Mouse (Mus musculus): Measurements from ENCODE around the gene Psmd4. TPM values are rescaled to one million over a fixed set of nuclear protein-coding genes. Genes with fewer than 3 reads are reported as not detected.

The Psmd4 gene
- total RNA-seq, 4 experiments from 2014 or later: 153 to 167 (median 156) TPM

Small RNA genes lying within 50 kb of the gene (microRNA-seq; reads per million reads assigned to microRNA genes)
- 4.4 to 6.7 reads per million in 2 experiments for gene Mir7013

Other genes starting within 250 kb of the Psmd4 start
- gene Pogz, start 205.0 kb downstream of the Psmd4 start, total RNA-seq (2022): 10 to 100 TPM; 52.5 to 66.4 (median 60.5) TPM
- gene Psmb4, start 155.7 kb downstream of the Psmd4 start, total RNA-seq (2022): 100 to 1,000 TPM; 239 to 284 (median 263) TPM
- 10 to 100 TPM; 10.2 to 12.8 (median 11.4) TPM for gene Selenbp1, start 109.6 kb downstream of the Psmd4 start, total RNA-seq (2022)
- gene Rfx5, start 88.5 kb downstream of the Psmd4 start, total RNA-seq (2022): 10 to 100 TPM; 25.3 to 30.5 (median 27.1) TPM
- 10 to 100 TPM; 54.8 to 65.9 (median 59.6) TPM for gene Pi4kb, start 67.9 kb downstream of the Psmd4 start, total RNA-seq (2022)
- 10 to 100 TPM; 33.2 to 36.0 (median 35.2) TPM for gene Zfp687, start 27.2 kb downstream of the Psmd4 start, total RNA-seq (2022)
- gene Pip5k1a, start 64.3 kb upstream of the Psmd4 start, total RNA-seq (2022): 10 to 100 TPM; 49.9 to 53.7 (median 51.0) TPM
- gene Vps72, start 68.4 kb upstream of the Psmd4 start, total RNA-seq (2022): 10 to 100 TPM; 42.8 to 48.3 (median 43.1) TPM
- under 1 TPM in 2 of 4 experiments, not detected in 2; 0.51 to 0.62 TPM for gene Tmod4, start 81.9 kb upstream of the Psmd4 start, total RNA-seq (2022)
- 10 to 100 TPM; 49.3 to 55.8 (median 50.5) TPM for gene Scnm1, start 91.4 kb upstream of the Psmd4 start, total RNA-seq (2022)
- 10 to 100 TPM; 12.8 to 17.7 (median 15.5) TPM for gene Lysmd1, start 91.5 kb upstream of the Psmd4 start, total RNA-seq (2022)
- 1 to 10 TPM; 2.3 to 6.7 (median 4.3) TPM for gene Tnfaip8l2, start 99.7 kb upstream of the Psmd4 start, total RNA-seq (2022)
- gene Sema6c, start 117.8 kb upstream of the Psmd4 start, total RNA-seq (2022): 10 to 100 TPM; 22.8 to 27.3 (median 24.9) TPM
- gene Gabpb2, start 175.3 kb upstream of the Psmd4 start, total RNA-seq (2022): 10 to 100 TPM; 10.4 to 12.5 (median 12.1) TPM
- gene Cdc42se1, start 186.1 kb upstream of the Psmd4 start, total RNA-seq (2022): 10 to 100 TPM; 63.5 to 76.2 (median 69.3) TPM
- gene Mllt11, start 189.6 kb upstream of the Psmd4 start, total RNA-seq (2022): 100 to 1,000 TPM; 280 to 293 (median 288) TPM
- under 1 TPM; 0.24 to 0.67 (median 0.41) TPM for gene Gm128, start 199.0 kb upstream of the Psmd4 start, total RNA-seq (2022)
- gene Bnipl, start 208.6 kb upstream of the Psmd4 start, total RNA-seq (2022): under 1 TPM in 3 of 4 experiments, not detected in 1; 0.37 to 0.72 (median 0.67) TPM
- gene Mindy1, start 238.7 kb upstream of the Psmd4 start, total RNA-seq (2022): 10 to 100 TPM; 20.7 to 24.3 (median 22.4) TPM
- gene Prune1, start 239.5 kb upstream of the Psmd4 start, total RNA-seq (2022): 10 to 100 TPM; 24.0 to 27.2 (median 25.2) TPM

Measured in left cerebral cortex, adult 8-10 months (tissue).